Mouse (Mus musculus) kidney, postnatal 0 days (tissue): ENCODE measurements around the gene Gm21885. TPM values are rescaled to one million over a fixed set of nuclear protein-coding genes. Genes with fewer than 3 reads are reported as not detected.

Experiments
- ATAC-seq: fragments of 200-750 bp; cut with Nextera tagmentation; replicated peaks from 2 replicates; pipeline ENCODE4 v1.8.0; 2017; ENCODE audit warnings: low read depth, moderate number of reproducible peaks, moderate TSS enrichment, moderate library complexity; ENCODE audit not compliant: low FRiP score
- DNase-seq: peaks from one replicate; pipeline ENCODE4 v3.0.0-alpha.2; 2016; ENCODE audit warnings: low spot score
- H3K27ac ChIP-seq: fragments of 300-500 bp; sonication (generic); 2 replicates; pipeline ENCODE4 v1.5.1; 2014; ENCODE audit warnings: mild to moderate bottlenecking
- H3K27me3 ChIP-seq: fragments of 300-500 bp; sonication (generic); 2 replicates; pipeline ENCODE4 v1.6.1; 2014; ENCODE audit warnings: low read length, mixed read lengths; ENCODE audit not compliant: insufficient read depth
- H3K36me3 ChIP-seq: fragments of 300-500 bp; sonication (generic); 2 replicates; pipeline ENCODE4 v1.6.1; 2014; ENCODE audit warnings: low read length, mixed read lengths; ENCODE audit not compliant: insufficient read depth
- H3K4me1 ChIP-seq: fragments of 300-500 bp; sonication (generic); replicated peaks from 2 replicates; pipeline ENCODE4 v1.6.1; 2014; ENCODE audit warnings: antibody characterized with exemption, low read length, mixed read lengths; ENCODE audit not compliant: insufficient read depth
- H3K4me2 ChIP-seq: fragments of 300-500 bp; sonication (generic); 2 replicates; pipeline ENCODE4 v1.6.1; 2014; ENCODE audit warnings: mild to moderate bottlenecking, low read length, moderate library complexity, mixed read lengths
- H3K4me3 ChIP-seq: fragments of 300-500 bp; sonication (generic); replicated peaks from 2 replicates; pipeline ENCODE4 v1.5.1; 2014; ENCODE audit warnings: low read depth, low read length
- H3K9ac ChIP-seq: fragments of 300-500 bp; sonication (generic); 2 replicates; pipeline ENCODE4 v1.6.1; 2014; ENCODE audit warnings: low read depth, low read length
- H3K9me3 ChIP-seq: fragments of 300-500 bp; sonication (generic); replicated peaks from 2 replicates; pipeline ENCODE4 v1.6.1; 2016; ENCODE audit warnings: low read length, inconsistent platforms, mixed read lengths
- CTCF ChIP-seq: IDR thresholded peaks from 2 replicates; pipeline ENCODE4 v1.5.1; 2016; ENCODE audit warnings: antibody characterized with exemption, low read depth, mild to moderate bottlenecking, moderate library complexity
- WGBS: fragments of 180-500 bp; shearing (Covaris S2); extraction: QIAGEN DNeasy Blood & Tissue Kit; methylation state at CpG from one replicate; pipeline ENCODE4 v1.1.7; 2014; 5-methylcytosine and 5-hydroxymethylcytosine counted together
- polyA plus RNA-seq: library from polyadenylated mRNA; unstranded; fragments of >200 nt; fragmentation: Nextera tagmentation; extraction: Ambion mirVana; gene quantifications from 2 replicates; pipeline ENCODE4 v1.2.1, GENCODE M21; 2015

Gm21885 gene
- polyA plus RNA-seq, 1 experiment from 2014 or later: 0.28 TPM

- peak within 1 kb of the TSS; percentile 61 for H3K4me2 ChIP-seq
- no peaks in the 10 kb centered on the region for H3K36me3 ChIP-seq
- whole genome bisulfite sequencing: under 1% methylated on average over 36 of the region's 36 CpGs
- peak within 1 kb of the TSS; percentile 99 for H3K9ac ChIP-seq
- peak within 1 kb of the TSS; percentile 99 for H3K27ac ChIP-seq
- no peaks in the 10 kb centered on the region for H3K27me3 ChIP-seq
- no peaks in the 10 kb centered on the region for H3K9me3 ChIP-seq
- no peak for TF ChIP-seq CTCF
- H3K4me3 ChIP-seq: peak within 1 kb of the TSS; percentile 98
- DNase-seq: peak; percentile 97
- H3K4me1 ChIP-seq: peaks cover 6% of the 10 kb centered on the region
- peak; percentile 95 for ATAC-seq
Observed at GRCm38 (mm10) chr11:94321931-94322400, 40.3 kb downstream of the Gm21885 start, which contains the start of gene Luc7l3. Luc7l3 (minus strand) TSS chr11:94321988.

- Histone ChIP-seq H3K9ac (peak overlapping the region; percentile 99), H3K4me3 (peak overlapping the region; percentile 98), H3K4me1 (peaks cover under 1% of the 10 kb centered on the region), H3K4me2 (peak overlapping the region; percentile 61), H3K27ac (peak overlapping the region; percentile 99), H3K36me3 (no peaks in the 10 kb centered on the region), H3K9me3 (no peaks in the 10 kb centered on the region), H3K27me3 (no peaks in the 10 kb centered on the region)
- TF ChIP-seq CTCF: no peak
- no peak for DNase-seq
- WGBS: 32% methylated on average over 5 of the region's 5 CpGs
- ATAC-seq: no peak
Observed at GRCm38 (mm10) chr11:94322636-94323035, 41.0 kb downstream of the Gm21885 start.

GRCm38 (mm10) chr11:94323271-94323925, 41.7 kb downstream of the Gm21885 start:
- Histone ChIP-seq H3K27ac (no peak overlapping the region), H3K9ac (no peak overlapping the region), H3K4me3 (no peak overlapping the region), H3K4me2 (no peak overlapping the region), H3K4me1 (no peaks in the 10 kb centered on the region; the same call in none of the 2 replicates), H3K9me3 (no peaks in the 10 kb centered on the region), H3K27me3 (no peaks in the 10 kb centered on the region), H3K36me3 (no peaks in the 10 kb centered on the region)
- no peak for TF ChIP-seq CTCF
- no peak for DNase-seq
- WGBS: 77% methylated on average over 5 of the region's 5 CpGs
- ATAC-seq: no peak

- Histone ChIP-seq H3K9ac (no peak overlapping the region), H3K27ac (no peak overlapping the region), H3K36me3 (no peaks in the 10 kb centered on the region), H3K9me3 (no peaks in the 10 kb centered on the region), H3K4me2 (no peak overlapping the region), H3K4me3 (no peak overlapping the region), H3K27me3 (no peaks in the 10 kb centered on the region), H3K4me1 (no peaks in the 10 kb centered on the region; the same call in none of the 2 replicates)
- 86% methylated on average over 5 of the region's 5 CpGs for WGBS
- TF ChIP-seq CTCF: no peak
- ATAC-seq: no peak
- DNase-seq: no peak
Observed at GRCm38 (mm10) chr11:94324618-94325017, 42.9 kb downstream of the Gm21885 start.

GRCm38 (mm10) chr11:94326961-94327411, 45.3 kb downstream of the Gm21885 start:
- Histone ChIP-seq H3K27ac (peak overlapping the region; percentile 100), H3K9ac (peak overlapping the region; percentile 98), H3K36me3 (no peaks in the 10 kb centered on the region), H3K4me1 (no peaks in the 10 kb centered on the region; the same call in none of the 2 replicates), H3K4me2 (peak overlapping the region; percentile 79), H3K9me3 (no peaks in the 10 kb centered on the region), H3K4me3 (peak overlapping the region; percentile 70), H3K27me3 (no peaks in the 10 kb centered on the region)
- no peak for TF ChIP-seq CTCF
- 0 out of 2 replicates have a peak, but pooled peaks have one; percentile 55 for ATAC-seq
- peak; percentile 69 for DNase-seq
- WGBS: 7% methylated on average over 10 of the region's 10 CpGs

- Histone ChIP-seq H3K27ac (peak within 1 kb of the TSS; percentile 100), H3K27me3 (no peaks in the 10 kb centered on the region), H3K36me3 (no peaks in the 10 kb centered on the region), H3K9ac (peak within 1 kb of the TSS; percentile 98), H3K4me2 (peak within 1 kb of the TSS; percentile 79), H3K9me3 (no peaks in the 10 kb centered on the region), H3K4me3 (peak within 1 kb of the TSS; percentile 70), H3K4me1 (no peaks in the 10 kb centered on the region; the same call in 1 of the 2 replicates)
- WGBS: under 1% methylated on average over 76 of the region's 78 CpGs
- no peak for TF ChIP-seq CTCF
- DNase-seq: peak; percentile 97
- peak; percentile 89 for ATAC-seq
Observed at GRCm38 (mm10) chr11:94327693-94328643, 46.3 kb downstream of the Gm21885 start, which contains the start of gene Ankrd40. Ankrd40 (plus strand) TSS chr11:94328001.
